Mouse (Mus musculus) heart, embryonic 10.5 days (tissue): ENCODE results near the gene Rpusd2. TPM values are rescaled to one million over a fixed set of nuclear protein-coding genes. Genes with fewer than 3 reads are reported as not detected.
A peak's percentile ranks its signal among the peaks of the same experiment; 100 is the strongest.

Source experiments
- DNase-seq: peaks from one replicate; pipeline ENCODE4 v3.0.0-alpha.2; 2017; ENCODE audit warnings: low spot score
- H3K27ac ChIP-seq: fragments of 300-500 bp; sonication (generic); 2 replicates; pipeline ENCODE4 v1.5.1; 2016; ENCODE audit warnings: mild to moderate bottlenecking
- H3K27me3 ChIP-seq: fragments of 300-500 bp; sonication (generic); 2 replicates; pipeline ENCODE4 v1.6.1; 2016; ENCODE audit warnings: mild to moderate bottlenecking; ENCODE audit not compliant: poor library complexity, insufficient read depth, severe bottlenecking
- H3K36me3 ChIP-seq: fragments of 300-500 bp; sonication (generic); 2 replicates; pipeline ENCODE4 v1.6.1; 2016; ENCODE audit warnings: mild to moderate bottlenecking, moderate library complexity
- H3K4me1 ChIP-seq: fragments of 300-500 bp; sonication (generic); 2 replicates; pipeline ENCODE4 v1.6.1; 2016; ENCODE audit warnings: mild to moderate bottlenecking
- H3K4me3 ChIP-seq: fragments of 300-500 bp; sonication (generic); 2 replicates; pipeline ENCODE4 v1.5.1; 2016; ENCODE audit warnings: mild to moderate bottlenecking, moderate library complexity
- H3K9me3 ChIP-seq: fragments of 300-500 bp; sonication (generic); 2 replicates; pipeline ENCODE4 v1.6.1; 2016; ENCODE audit warnings: mild to moderate bottlenecking, moderate library complexity
- WGBS: fragments of 180-500 bp; shearing (Covaris S2); methylation state at CpG from one replicate; pipeline ENCODE4 v1.1.7; 2016; 5-methylcytosine and 5-hydroxymethylcytosine counted together
- polyA plus RNA-seq: library from polyadenylated mRNA; unstranded; fragments of >200 nt; fragmentation: Nextera tagmentation; extraction: Ambion mirVana; gene quantifications from 2 replicates; pipeline ENCODE4 v1.2.1, GENCODE M21; 2016

Gene Rpusd2
- polyA plus RNA-seq, 1 experiment from 2014 or later: 6.2 TPM

DNA sequence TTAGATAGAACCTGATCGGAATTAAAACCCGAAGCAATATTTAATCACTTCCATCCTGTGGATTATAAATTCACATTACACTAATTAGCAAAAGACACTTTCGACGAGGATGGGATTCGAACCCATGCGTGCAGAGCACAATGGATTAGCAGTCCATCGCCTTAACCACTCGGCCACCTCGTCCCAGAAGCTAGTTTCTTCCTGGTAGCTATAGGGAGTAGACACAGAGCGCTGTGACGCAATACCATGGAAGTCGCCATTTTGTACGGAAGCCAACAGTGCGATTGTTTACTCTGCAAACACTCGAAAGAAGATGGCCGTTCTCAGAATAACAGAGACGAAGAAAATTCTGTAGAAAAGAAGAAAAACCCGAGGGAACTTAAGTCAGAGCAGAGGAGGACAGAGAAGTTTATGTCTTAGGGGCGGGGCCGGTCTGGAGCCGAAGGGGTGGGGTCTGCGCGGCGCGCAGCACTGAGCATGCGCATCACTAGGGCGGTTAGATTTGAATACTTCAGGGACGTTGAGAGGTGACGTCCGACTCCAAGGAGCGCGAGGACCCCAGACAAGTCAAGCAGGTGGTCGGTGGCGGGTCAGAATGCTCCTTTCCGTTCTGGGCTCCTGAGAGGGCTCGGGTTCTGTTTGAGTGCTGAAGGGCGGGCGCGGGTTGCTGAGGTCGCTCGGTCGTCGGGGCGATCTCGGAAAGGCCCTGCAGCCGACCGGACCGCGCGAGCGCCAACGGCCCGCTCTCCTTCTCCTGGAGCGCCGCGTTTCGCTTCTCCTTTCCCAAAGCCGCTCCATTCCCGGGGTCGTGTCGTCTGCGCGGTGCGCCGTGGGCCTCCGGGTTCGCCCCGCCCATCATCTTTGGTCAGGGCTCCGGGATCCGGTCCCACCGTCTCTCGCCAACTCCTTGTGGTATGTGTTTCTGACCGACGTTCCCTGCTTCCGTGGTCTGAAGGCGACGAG is 12.3 kb downstream of the Rpusd2 start, which contains the start of gene Knl1:
Gene Knl1, plus strand, starts transcription at position 471 of the 963 bp plus-strand sequence.
- peaks cover 21% of the 10 kb centered on the region for H3K4me1 ChIP-seq
- peak within 1 kb of the TSS; percentile 90 for H3K4me3 ChIP-seq
- no peaks in the 10 kb centered on the region for H3K27me3 ChIP-seq
- WGBS: under 1% methylated on average over 77 of the region's 77 CpGs
- no peaks in the 10 kb centered on the region for H3K9me3 ChIP-seq
- DNase-seq: peak; percentile 96
- H3K27ac ChIP-seq: peak within 1 kb of the TSS; percentile 94
- 0 out of 2 replicates have a peak, but pooled peaks cover 3% of the 10 kb centered on the region for H3K36me3 ChIP-seq

DNA sequence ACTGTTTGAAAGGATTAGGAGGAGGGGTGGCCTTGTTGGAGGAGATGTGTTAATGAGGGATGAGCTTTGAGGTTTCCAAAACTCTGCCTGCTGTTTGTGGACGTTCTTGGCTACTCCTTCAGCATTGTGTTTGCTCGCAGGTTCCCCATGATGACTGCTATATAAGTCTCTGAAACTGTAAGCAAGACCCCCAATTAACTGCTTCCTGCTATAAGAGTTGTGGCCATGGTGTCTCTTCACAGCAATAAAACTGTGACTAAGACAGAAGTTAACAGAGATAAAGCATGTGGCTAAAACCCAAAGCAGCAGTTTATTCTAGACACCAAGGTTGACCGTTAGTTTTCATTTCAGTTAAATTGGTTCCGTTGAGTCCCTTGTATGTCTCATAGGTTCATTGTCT is 13.3 kb downstream of the Rpusd2 start:
- Histone ChIP-seq H3K27ac (peak overlapping the region; percentile 94), H3K4me3 (peak overlapping the region; percentile 90), H3K36me3 (no peaks in the 10 kb centered on the region), H3K9me3 (no peaks in the 10 kb centered on the region), H3K4me1 (peaks cover 24% of the 10 kb centered on the region), H3K27me3 (no peaks in the 10 kb centered on the region)
- WGBS: 24% methylated on average over 4 of the region's 4 CpGs
- DNase-seq: no peak

DNA sequence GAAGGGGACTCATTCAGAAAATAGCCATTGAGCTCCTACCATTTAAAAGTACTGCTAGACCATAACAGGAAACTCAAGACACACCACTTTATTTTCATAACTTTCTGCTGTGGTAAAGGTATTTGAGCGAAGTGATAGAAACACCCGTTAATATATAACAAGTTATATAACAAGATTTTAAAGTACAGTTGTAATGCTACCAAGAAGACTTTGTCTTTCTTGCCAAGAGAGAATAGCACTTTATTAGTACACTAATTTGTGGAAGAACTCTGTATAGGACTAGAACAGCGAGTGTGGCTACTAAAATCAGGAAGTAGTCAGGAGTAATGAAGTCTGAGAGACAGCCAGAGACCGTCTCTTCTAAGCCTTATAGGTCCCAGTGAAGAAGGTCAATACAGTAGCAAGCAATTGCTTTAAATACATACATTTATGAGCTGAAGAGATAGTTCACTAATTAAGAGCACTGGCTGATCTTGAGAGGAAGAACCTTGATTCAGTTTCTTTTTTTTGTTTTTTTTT is 15.6 kb downstream of the Rpusd2 start:
- WGBS: 89% methylated on average over 4 of the region's 4 CpGs

DNA sequence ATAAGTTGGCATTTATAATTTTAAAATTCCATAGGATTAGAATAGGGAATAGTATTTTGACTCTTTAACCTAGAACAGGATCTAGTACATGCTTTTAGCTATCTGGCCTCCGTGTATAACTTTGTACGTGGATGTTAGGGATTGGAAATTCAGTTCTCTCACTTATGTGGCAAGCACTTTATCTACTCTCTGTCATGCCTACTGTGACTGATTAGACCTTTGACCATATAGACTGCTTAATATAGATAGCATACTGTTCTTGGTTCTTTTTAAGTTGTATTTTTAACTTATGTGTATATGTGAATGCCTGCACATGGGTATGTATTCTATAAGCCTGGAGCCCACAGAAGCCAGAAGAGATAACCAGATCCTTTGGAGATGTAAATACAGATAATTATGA is 25.5 kb downstream of the Rpusd2 start:
- no peaks in the 10 kb centered on the region for H3K4me1 ChIP-seq
- 93% methylated on average over 2 of the region's 2 CpGs for WGBS
- no peaks in the 10 kb centered on the region for H3K27me3 ChIP-seq
- H3K9me3 ChIP-seq: no peaks in the 10 kb centered on the region
- no peak overlapping the region for H3K27ac ChIP-seq
- no peak overlapping the region for H3K4me3 ChIP-seq
- H3K36me3 ChIP-seq: peaks cover 46% of the 10 kb centered on the region
- DNase-seq: no peak

More for the DNA sequence above, 15.6 kb downstream of the Rpusd2 start:
- H3K27me3 ChIP-seq: no peaks in the 10 kb centered on the region
- H3K36me3 ChIP-seq: no peaks in the 10 kb centered on the region
- no peak overlapping the region for H3K4me3 ChIP-seq
- no peaks in the 10 kb centered on the region for H3K9me3 ChIP-seq
- H3K27ac ChIP-seq: no peak overlapping the region
- peaks cover 24% of the 10 kb centered on the region for H3K4me1 ChIP-seq
- DNase-seq: no peak

DNA sequence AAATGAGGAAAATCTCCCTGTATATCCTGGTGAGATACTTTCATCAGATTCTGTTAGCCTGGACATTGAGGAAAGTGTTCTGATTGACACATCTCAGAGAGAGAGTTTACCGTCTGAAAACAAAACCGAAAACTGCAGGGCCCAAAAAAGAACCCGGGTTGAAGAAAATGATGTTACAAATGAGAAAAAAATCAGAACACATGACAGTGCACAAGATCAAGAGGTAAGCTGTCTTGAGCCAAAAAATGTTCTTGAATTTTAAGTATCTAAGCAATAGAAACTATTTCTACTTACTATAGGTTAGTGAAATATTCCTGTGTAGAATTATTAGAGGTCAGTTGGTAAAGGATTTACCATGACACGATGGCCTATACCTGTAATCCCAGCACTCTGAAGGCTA is 37.8 kb downstream of the Rpusd2 start:
- H3K27me3 ChIP-seq: no peaks in the 10 kb centered on the region
- no peaks in the 10 kb centered on the region for H3K9me3 ChIP-seq
- WGBS: 93% methylated on average over 4 of the region's 4 CpGs
- peaks cover 47% of the 10 kb centered on the region for H3K36me3 ChIP-seq
- DNase-seq: no peak
- H3K4me3 ChIP-seq: no peak overlapping the region
- no peak overlapping the region for H3K27ac ChIP-seq
- no peaks in the 10 kb centered on the region for H3K4me1 ChIP-seq

DNA sequence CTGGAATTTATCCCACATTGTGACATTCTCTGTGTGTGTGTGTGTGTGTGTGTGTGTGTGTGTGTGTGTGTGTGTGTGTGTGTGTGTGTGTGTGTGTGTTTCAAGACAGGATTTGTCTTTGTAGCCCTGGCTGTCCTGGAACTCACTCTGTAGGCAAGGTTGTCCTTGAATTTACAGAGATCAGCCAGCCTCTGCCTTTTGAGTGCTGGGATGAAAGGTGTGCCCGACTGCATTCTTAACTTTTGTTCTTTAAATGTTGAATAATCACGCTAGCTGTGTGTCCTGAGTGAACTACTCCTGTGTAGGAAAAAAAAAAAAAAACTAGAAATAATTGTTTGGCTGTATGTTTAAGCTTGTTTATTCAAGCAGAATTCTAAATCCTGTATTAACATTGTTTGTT is 51.6 kb downstream of the Rpusd2 start:
- DNase-seq: no peak
- Histone ChIP-seq H3K9me3 (no peaks in the 10 kb centered on the region), H3K4me1 (no peaks in the 10 kb centered on the region), H3K27me3 (no peaks in the 10 kb centered on the region), H3K27ac (no peak overlapping the region), H3K36me3 (peaks cover 57% of the 10 kb centered on the region), H3K4me3 (no peak overlapping the region)
- WGBS: 90% methylated on average over 2 of the region's 2 CpGs

Other genes starting within 250 kb of the Rpusd2 start
- gene Knstrn, start 220.8 kb upstream of the Rpusd2 start, polyA plus RNA-seq: 113 and 127 TPM in 2 replicates
- gene Ivd, start 172.8 kb upstream of the Rpusd2 start, polyA plus RNA-seq: 67.2 and 82.4 TPM in 2 replicates
- gene Bahd1, start 134.4 kb upstream of the Rpusd2 start, polyA plus RNA-seq: 3.3 and 4.4 TPM in 2 replicates
- gene Chst14, start 108.3 kb upstream of the Rpusd2 start, polyA plus RNA-seq: 18.8 and 20.1 TPM in 2 replicates
- 16.3 and 18.5 TPM in 2 replicates for gene Ccdc32, start 5.4 kb upstream of the Rpusd2 start, polyA plus RNA-seq
- gene Knl1, start 12.3 kb downstream of the Rpusd2 start, polyA plus RNA-seq: 36.1 and 36.3 TPM in 2 replicates
- 45.1 and 54.8 TPM in 2 replicates for gene Rad51, start 78.0 kb downstream of the Rpusd2 start, polyA plus RNA-seq
- gene Rmdn3, start 122.2 kb downstream of the Rpusd2 start, polyA plus RNA-seq: 36.4 and 43.8 TPM in 2 replicates
- gene Gchfr, start 133.0 kb downstream of the Rpusd2 start, polyA plus RNA-seq: 7.4 and 9.1 TPM in 2 replicates
- gene Gm14137, start 139.7 kb downstream of the Rpusd2 start, polyA plus RNA-seq: 0.48 and 0.71 TPM in 2 replicates
- gene Zfyve19, start 173.8 kb downstream of the Rpusd2 start, polyA plus RNA-seq: 46.4 and 50.4 TPM in 2 replicates
- gene Dnajc17, start 174.0 kb downstream of the Rpusd2 start, polyA plus RNA-seq: 14.8 and 19.5 TPM in 2 replicates
- gene Ppp1r14d, start 195.1 kb downstream of the Rpusd2 start, polyA plus RNA-seq: 0.18 TPM in 1 of 2 replicates, not detected in the other
- gene Spint1, start 202.6 kb downstream of the Rpusd2 start, polyA plus RNA-seq: 2.6 and 8.8 TPM in 2 replicates
- 0.39 TPM in 1 of 2 replicates, not detected in the other for gene Rhov, start 236.5 kb downstream of the Rpusd2 start, polyA plus RNA-seq